Mouse (Mus musculus) Patski (cell line): Measurements from ENCODE around the gene Fam20a. TPM values are rescaled to one million over a fixed set of nuclear protein-coding genes. Genes with fewer than 3 reads are reported as not detected.

Source experiments
- ATAC-seq: fragments of 100-300 bp; one replicate; pipeline ENCODE4 v1.8.0; 2021
- CTCF ChIA-PET: fragments of 350-600 bp; sonication (Branson Sonifier 250); formaldehyde crosslinking; loops from one replicate; lab custom pipeline; 2022; ENCODE audit warnings: inconsistent platforms; lab: Charles Lee
- POLR2A ChIA-PET: fragments of 350-600 bp; sonication (Branson Sonifier 250); formaldehyde crosslinking; loops from one replicate; lab custom pipeline; 2022; ENCODE audit warnings: antibody characterized with exemption, inconsistent platforms; lab: Charles Lee
- DNase-seq: peaks from one replicate; pipeline ENCODE4 v3.0.0-alpha.2; 2011; ENCODE audit warnings: low read depth, low spot score
- H3K27me3 ChIP-seq: fragments of 371-371 bp; one replicate; pipeline ENCODE4 v1.5.1; 2021
- CTCF ChIP-seq: fragments of 100-300 bp; IDR thresholded peaks from one replicate; pipeline ENCODE4 v1.5.1; 2021
- in situ Hi-C: fragments of 300-500 bp; cut with MboI; formaldehyde crosslinking; loops from 3 replicates; pipeline ENCODE4 v1.11.1; 2018; ENCODE audit warnings: low pct_unique_long_range_greater_than_20kb, mixed read lengths
- polyA plus RNA-seq: library from polyadenylated mRNA; unstranded; gene quantifications from one replicate; pipeline ENCODE4 v1.2.3, GENCODE M21; 2021

Gene Fam20a
- polyA plus RNA-seq, 1 experiment from 2014 or later, result 0.14 TPM

DNA sequence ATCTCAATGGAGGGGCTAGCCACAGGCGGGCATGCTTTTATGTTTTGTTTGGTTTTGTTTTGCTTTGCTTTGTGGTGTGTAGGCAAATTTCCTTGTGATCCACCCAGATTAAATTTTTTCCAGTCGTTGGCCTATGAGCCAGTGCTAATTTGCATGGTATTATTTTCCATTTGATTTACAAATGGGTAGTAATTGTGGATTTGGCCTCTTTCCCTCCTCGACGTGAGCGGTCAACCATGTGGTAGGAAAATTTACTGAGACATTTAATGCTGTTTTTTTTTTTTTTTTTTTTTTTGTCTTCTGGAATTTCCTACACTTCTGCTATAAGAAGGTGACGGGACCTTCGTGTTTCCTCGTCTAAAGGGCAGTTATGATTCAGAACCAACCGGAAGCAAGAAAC, 18.2 kb downstream of the Fam20a start:
- POLR2A ChIA-PET, result no interaction called here
- no peak for DNase-seq
- no peaks in the 10 kb centered on the region for H3K27me3 ChIP-seq
- no peak for TF ChIP-seq CTCF
- CTCF ChIA-PET, result no interaction called here
- ATAC-seq, result no peak
- in situ Hi-C loops, result no loop called here

DNA sequence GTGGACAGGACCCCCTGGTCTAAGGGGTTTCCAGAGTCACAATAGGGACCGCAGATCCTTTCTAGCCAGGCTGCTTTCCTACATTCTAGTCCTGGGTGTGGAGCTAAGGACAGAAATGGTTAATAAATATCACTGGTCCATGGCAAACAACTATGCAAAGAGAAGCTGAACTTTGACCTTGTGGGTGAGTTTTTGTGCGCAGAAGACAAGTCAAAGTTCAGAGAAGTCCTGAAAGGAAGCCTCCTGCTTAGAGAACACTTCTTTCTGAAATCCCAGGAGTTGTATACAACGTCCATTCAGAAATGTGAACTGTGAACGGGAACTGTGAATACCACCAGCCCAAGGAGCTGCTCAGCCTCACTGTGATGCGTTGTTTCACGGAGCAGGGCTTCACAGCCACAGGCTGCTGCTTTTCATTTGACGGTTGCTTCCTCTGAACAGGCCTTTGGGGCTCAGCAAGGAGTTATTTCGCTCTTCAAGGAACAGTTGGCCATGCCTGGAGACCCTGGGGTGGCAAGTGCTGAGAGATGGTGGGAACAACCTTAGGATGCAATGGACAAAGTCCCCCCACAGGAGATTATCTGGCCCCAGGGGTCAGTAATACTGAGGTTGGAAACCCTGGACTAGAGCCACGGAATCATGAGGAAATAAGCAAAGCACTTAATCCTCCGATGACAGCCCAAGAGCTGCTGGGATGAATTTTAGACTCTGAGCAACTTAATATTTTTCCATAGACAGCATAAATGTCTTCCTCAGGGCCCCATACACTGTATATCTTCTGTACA, 19.9 kb downstream of the Fam20a start:
- ChIA-PET CTCF (interaction anchor here (1.1 to 1.8 kb wide), 4 partner anchors 10 to 83 kb away, joined by 3 read pairs; no protein-coding TSS in a partner anchor), POLR2A (interaction anchor here (0.6 kb wide), 1 partner anchor 14 kb away, joined by 3 read pairs; no protein-coding TSS in a partner anchor)
- DNase-seq (no peak), ATAC-seq (no peak)
- no peak for TF ChIP-seq CTCF
- no peaks in the 10 kb centered on the region for H3K27me3 ChIP-seq
- in situ Hi-C loops, result no loop called here

DNA sequence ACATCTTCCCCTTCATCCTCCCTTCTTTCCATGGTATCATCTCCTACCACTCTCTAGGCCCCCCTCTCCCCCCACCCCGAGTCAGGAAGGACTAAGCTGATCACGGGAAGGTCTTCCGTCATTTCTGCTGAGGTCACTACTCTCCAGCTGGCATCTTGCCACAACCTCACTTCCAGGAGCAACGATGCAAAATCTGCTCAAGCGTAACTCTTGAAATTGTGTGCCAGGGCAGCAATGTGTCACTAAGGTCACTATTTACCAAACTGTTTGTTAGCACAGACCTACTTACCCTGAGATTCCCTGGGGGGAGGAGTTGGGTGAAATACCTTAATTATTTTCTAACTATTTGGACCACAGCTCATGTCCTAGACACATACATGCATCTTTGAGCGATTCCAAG, 21.3 kb downstream of the Fam20a start:
- no peaks in the 10 kb centered on the region for H3K27me3 ChIP-seq
- in situ Hi-C loops, result no loop called here
- ATAC-seq (peak; percentile 33), DNase-seq (no peak)
- ChIA-PET POLR2A (no interaction called here), CTCF (interaction anchor here (1.7 kb wide), 1 partner anchor 21 kb away, joined by 4 read pairs; the partner anchor contains the start of gene Fam20a)
- TF ChIP-seq CTCF, result no peak

- CTCF ChIA-PET, result interaction anchor here (1.7 kb wide), 1 partner anchor 22 kb away, joined by 4 read pairs; the partner anchor contains the start of gene Fam20a
- TF ChIP-seq CTCF, result peak; percentile 26
- no peaks in the 10 kb centered on the region for H3K27me3 ChIP-seq
- ATAC-seq (no peak), DNase-seq (no peak)
- in situ Hi-C loops, result loop anchor here (25.0 kb wide), 1 partner anchor 563 kb away; the partner anchor contains the start of gene Abca6
- POLR2A ChIA-PET, result no interaction called here
Observed at GRCm38 (mm10) chr11:109699784-109700183, 22.3 kb downstream of the Fam20a start.

GRCm38 (mm10) chr11:109698740-109699139, 23.3 kb downstream of the Fam20a start:
- POLR2A ChIA-PET, result no interaction called here
- no peak for DNase-seq
- no peaks in the 10 kb centered on the region for H3K27me3 ChIP-seq
- CTCF ChIA-PET, result no interaction called here
- in situ Hi-C loops, result loop anchor here (25.0 kb wide), 1 partner anchor 564 kb away; the partner anchor contains the start of gene Abca6
- ATAC-seq, result no peak
- no peak for TF ChIP-seq CTCF

DNA sequence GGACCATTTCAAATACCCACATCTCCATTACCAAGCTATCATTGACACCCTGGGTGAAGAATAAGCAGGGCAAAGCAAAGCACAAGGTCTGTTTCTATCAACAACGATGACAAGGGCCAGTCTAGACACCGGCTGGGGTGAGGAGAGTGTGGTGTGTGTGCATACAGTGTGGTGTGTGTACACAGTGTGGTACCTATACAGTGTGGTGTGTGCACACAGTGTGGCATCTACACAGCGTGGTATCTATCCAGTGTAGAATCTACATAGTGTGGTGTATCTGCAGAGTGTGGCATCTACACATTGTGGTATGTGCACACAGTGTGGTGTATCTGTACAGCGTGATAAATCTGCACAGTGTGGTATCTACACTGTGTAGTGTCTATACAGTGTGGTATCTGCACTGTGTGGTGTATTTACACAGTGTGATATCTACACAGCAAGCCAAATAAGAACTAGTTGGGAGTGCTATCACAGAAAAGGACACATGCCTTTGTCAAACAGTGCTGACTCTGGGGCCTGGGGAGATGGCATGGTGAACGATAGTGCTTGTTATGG, 24.9 kb downstream of the Fam20a start:
- ATAC-seq (no peak), DNase-seq (no peak)
- H3K27me3 ChIP-seq, result peaks cover 3% of the 10 kb centered on the region
- in situ Hi-C loops, result loop anchor here (25.0 kb wide), 1 partner anchor 565 kb away; the partner anchor contains the start of gene Abca6
- POLR2A ChIA-PET, result no interaction called here
- no peak for TF ChIP-seq CTCF
- CTCF ChIA-PET, result no interaction called here

DNA sequence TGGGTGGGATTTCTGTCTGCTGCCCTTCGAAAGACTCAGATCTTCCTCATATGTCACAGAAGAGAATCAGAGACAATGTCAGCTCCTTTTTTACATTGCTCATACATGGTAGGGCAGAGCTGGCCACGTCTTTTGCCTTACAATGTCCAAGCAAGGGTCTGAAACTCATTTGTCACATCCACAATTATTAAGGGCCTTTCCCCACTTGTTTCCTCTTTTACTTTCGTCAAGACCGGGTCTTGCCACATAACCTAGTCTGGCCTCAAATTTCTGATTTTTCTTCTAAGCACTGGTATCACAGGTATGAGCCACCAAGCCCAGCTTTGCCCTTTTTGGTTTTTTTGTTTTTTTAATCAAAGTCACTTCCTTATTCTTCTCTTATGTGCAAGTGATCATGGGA, 25.6 kb downstream of the Fam20a start:
- DNase-seq (no peak), ATAC-seq (no peak)
- in situ Hi-C loops, result loop anchor here (25.0 kb wide), 1 partner anchor 566 kb away; the partner anchor contains the start of gene Abca6
- CTCF ChIA-PET, result no interaction called here
- TF ChIP-seq CTCF, result no peak
- POLR2A ChIA-PET, result no interaction called here
- peaks cover 3% of the 10 kb centered on the region for H3K27me3 ChIP-seq

DNA sequence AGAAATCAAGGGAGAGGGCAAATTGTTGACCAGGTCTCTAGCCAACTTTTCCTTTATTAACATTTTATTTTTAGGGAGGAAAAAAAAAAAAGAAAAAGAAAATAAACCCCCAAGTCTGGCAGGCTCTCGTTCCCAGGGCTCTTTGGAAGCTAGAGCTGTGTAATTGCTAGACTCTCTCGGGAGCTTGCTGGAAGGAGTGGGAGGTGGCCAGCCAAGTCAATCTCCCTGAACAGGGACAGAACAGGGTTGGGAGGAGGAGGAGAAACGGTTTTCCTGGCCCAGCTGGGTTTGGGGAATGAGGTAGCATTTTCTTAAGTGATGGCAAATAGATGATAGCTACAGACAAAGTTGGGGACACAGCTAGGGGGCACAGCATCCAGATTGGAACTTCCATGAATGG, 29.3 kb downstream of the Fam20a start:
- CTCF ChIA-PET, result interaction anchor here (0.9 kb wide), 1 partner anchor 9 kb away, joined by 3 read pairs; no protein-coding TSS in a partner anchor
- POLR2A ChIA-PET, result interaction anchor here (0.6 kb wide), 1 partner anchor 51 kb away, joined by 3 read pairs; no protein-coding TSS in a partner anchor
- H3K27me3 ChIP-seq, result peaks cover 3% of the 10 kb centered on the region
- no peak for TF ChIP-seq CTCF
- ATAC-seq (no peak), DNase-seq (no peak)
- in situ Hi-C loops, result loop anchor here (25.0 kb wide), 1 partner anchor 570 kb away; the partner anchor contains the start of gene Abca6

DNA sequence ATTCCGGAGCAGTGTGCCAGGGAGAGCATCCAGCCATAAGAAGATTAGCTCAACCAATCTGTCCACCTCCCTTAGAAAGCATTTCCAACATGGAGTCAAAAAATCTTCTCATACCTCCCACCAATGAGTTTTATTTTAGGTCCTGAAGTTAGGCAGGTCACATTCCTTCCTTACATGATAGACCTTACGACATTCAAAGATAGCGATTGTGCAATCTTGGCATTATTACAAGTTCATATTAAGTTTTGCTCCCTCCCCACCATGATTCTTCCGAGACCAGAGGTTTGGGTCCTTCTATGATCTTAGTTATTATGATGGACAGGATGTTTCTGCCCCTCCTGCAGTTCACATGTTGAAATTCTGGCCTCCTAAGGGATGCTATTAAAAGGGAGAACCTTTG, 32.5 kb downstream of the Fam20a start:
- TF ChIP-seq CTCF, result no peak
- H3K27me3 ChIP-seq, result peaks cover 3% of the 10 kb centered on the region
- POLR2A ChIA-PET, result no interaction called here
- DNase-seq (no peak), ATAC-seq (no peak)
- in situ Hi-C loops, result loop anchor here (25.0 kb wide), 1 partner anchor 573 kb away; the partner anchor contains the start of gene Abca6
- CTCF ChIA-PET, result no interaction called here

- ATAC-seq (no peak), DNase-seq (no peak)
- POLR2A ChIA-PET, result no interaction called here
- TF ChIP-seq CTCF, result no peak
- in situ Hi-C loops, result loop anchor here (25.0 kb wide), 1 partner anchor 580 kb away; the partner anchor contains the start of gene Abca6
- CTCF ChIA-PET, result no interaction called here
- no peaks in the 10 kb centered on the region for H3K27me3 ChIP-seq
Observed at GRCm38 (mm10) chr11:109682221-109682620, 39.9 kb downstream of the Fam20a start.
